In genomic region chr1:59543911-59544310, GRCm38 (mm10) we compare ENCODE assay signal across 27 mouse cellular contexts. TPM values are rescaled to one million over a fixed set of nuclear protein-coding genes. Genes with fewer than 3 reads are reported as not detected.
DNase-seq lines count a peak whose midpoint lies in the region; ATAC-seq and TF ChIP-seq lines count a peak whose summit lies in the region.
"Had no signal": no experiment of that assay in that cellular context is flagged by ENCODE, and none has a peak within 500 bp of the region (broad histone marks: within the 10 kb centered on the region; RNA-seq: fewer than 3 reads in every experiment).

No protein-coding gene starts in this region.

- ATAC-seq in G1E (ENCODE audit: extremely low read depth, insufficient number of reproducible peaks, low FRiP score, poor library complexity, severe bottlenecking): peak; percentile 38; the same call in 1 of the 2 replicates
- peak; percentile 53 to 80 for ATAC-seq in hematopoietic stem cell, adult 5-6 weeks (replicated peaks in 1 of 2; ENCODE audit: insufficient read depth in 1 of 2, low FRiP score in 2 of 2, low TSS enrichment in 1 of 2, low read depth in 1 of 2, poor library complexity in 2 of 2, severe bottlenecking in 2 of 2)
- ATAC-seq in erythroid progenitor cell, adult 5-6 weeks (replicated peaks; ENCODE audit: low FRiP score, poor library complexity, severe bottlenecking): no peak
- ATAC-seq: forebrain, embryonic 14.5 days; forebrain, postnatal 0 days; hindbrain, embryonic 16.5 days; intestine, embryonic 15.5 days had no signal

- peak; percentile 8 for DNase-seq in kidney, adult 11 months
- no peak for DNase-seq in kidney, postnatal 14 days
- peak; percentile 47 for DNase-seq in 416B (ENCODE audit: low read depth)
- DNase-seq in G1E (ENCODE audit: low spot score): no peak
- no peak for DNase-seq in right cerebral cortex, postnatal 25 days
- DNase-seq in right cerebral cortex, postnatal 14 days: no peak
- DNase-seq: adrenal gland, adult 2 months; adrenal gland, postnatal 14 days; cerebellum, adult 11 months; cerebellum, adult 2 months; cerebellum, adult 9-11 months; cerebellum, postnatal 25 days; embryo, embryonic 11 days; forebrain, postnatal 0 days; gastrocnemius, adult 2 months; gastrocnemius, postnatal 14 days had no signal

- H3K4me1 ChIP-seq in G1E (ENCODE audit: insufficient read depth, low read depth, low read length): peaks cover 4% of the 10 kb centered on the region; the same call in 1 of the 2 replicates
- H3K4me1 ChIP-seq: embryonic facial prominence, embryonic 15.5 days had no signal

- H3K36me3 ChIP-seq in G1E (replicated peaks): no peaks in the 10 kb centered on the region
- H3K36me3 ChIP-seq: embryonic facial prominence, embryonic 15.5 days; forebrain, embryonic 10.5 days; hindbrain, embryonic 10.5 days; hindbrain, embryonic 13.5 days; intestine, embryonic 15.5 days had no signal

- no peak overlapping the region for H3K4me3 ChIP-seq in G1E (ENCODE audit: low read depth, low read length)
- H3K4me3 ChIP-seq: embryonic facial prominence, embryonic 15.5 days; erythroblast, embryonic 14.5 days; forebrain, embryonic 10.5 days; gastrocnemius, adult 2 months; hindbrain, embryonic 10.5 days; hindbrain, embryonic 13.5 days; intestine, embryonic 15.5 days had no signal

- no peaks in the 10 kb centered on the region for H3K9me3 ChIP-seq in G1E (replicated peaks)
- H3K9me3 ChIP-seq: embryonic facial prominence, embryonic 15.5 days; forebrain, embryonic 10.5 days; hindbrain, embryonic 10.5 days; hindbrain, embryonic 13.5 days; intestine, embryonic 15.5 days had no signal

- peaks cover 44% of the 10 kb centered on the region for H3K27me3 ChIP-seq in G1E (ENCODE audit: insufficient read depth, low read length)
- H3K27me3 ChIP-seq: embryonic facial prominence, embryonic 15.5 days; hindbrain, embryonic 13.5 days; intestine, embryonic 15.5 days had no signal

- TF ChIP-seq CTCF in G1E (IDR thresholded peaks at IDR 0.05; ENCODE audit: low read depth, low read length): no peak

RNA-seq across cellular contexts. Expression of gene Gm973, which starts 27.8 kb away (rescaled TPM):
- total RNA-seq in G1E (2014; fragmentation: Nextera tagmentation) (not detected in 2 replicates), G1E (2017) (3.7 and 6.7 TPM in 2 replicates)
- polyA plus RNA-seq in G1E (2012): 0.05 and 0.07 TPM in 2 replicates
- 20.3 and 48.0 TPM in 2 replicates for total RNA-seq in hematopoietic stem cell, adult 5-6 weeks (2017)
- not detected in 2 replicates for total RNA-seq in erythroid progenitor cell, adult 5-6 weeks (2015; ENCODE audit: low replicate concordance)
- total RNA-seq in erythroid progenitor cell, adult 5-6 weeks (2017; ENCODE audit: low replicate concordance): 1.9 TPM in 1 of 2 replicates, not detected in the other
- polyA plus RNA-seq: erythroblast, embryonic 14.5 days; heart, embryonic 14.5 days had no signal

Comparison
In these comparisons a context has a peak if more than half of its experiments do, and no peak if none do; other contexts are left out.
1. DNase-seq: peak in kidney, adult 11 months (single experiment) and 416B (single experiment); none in kidney, postnatal 14 days (single experiment), G1E (single experiment), right cerebral cortex, postnatal 25 days (single experiment) and right cerebral cortex, postnatal 14 days (single experiment).